Mouse (Mus musculus): ENCODE data around the gene Slc10a7. TPM values are rescaled to one million over a fixed set of nuclear protein-coding genes. Genes with fewer than 3 reads are reported as not detected.
"Not testable (repeated sequence)": the region's sequence is repeated elsewhere in the genome, so short reads cannot be mapped to it uniquely, and the experiment has no call there.

Slc10a7 gene
- polyA plus RNA-seq, 1 experiment = 14.2 TPM

DNA sequence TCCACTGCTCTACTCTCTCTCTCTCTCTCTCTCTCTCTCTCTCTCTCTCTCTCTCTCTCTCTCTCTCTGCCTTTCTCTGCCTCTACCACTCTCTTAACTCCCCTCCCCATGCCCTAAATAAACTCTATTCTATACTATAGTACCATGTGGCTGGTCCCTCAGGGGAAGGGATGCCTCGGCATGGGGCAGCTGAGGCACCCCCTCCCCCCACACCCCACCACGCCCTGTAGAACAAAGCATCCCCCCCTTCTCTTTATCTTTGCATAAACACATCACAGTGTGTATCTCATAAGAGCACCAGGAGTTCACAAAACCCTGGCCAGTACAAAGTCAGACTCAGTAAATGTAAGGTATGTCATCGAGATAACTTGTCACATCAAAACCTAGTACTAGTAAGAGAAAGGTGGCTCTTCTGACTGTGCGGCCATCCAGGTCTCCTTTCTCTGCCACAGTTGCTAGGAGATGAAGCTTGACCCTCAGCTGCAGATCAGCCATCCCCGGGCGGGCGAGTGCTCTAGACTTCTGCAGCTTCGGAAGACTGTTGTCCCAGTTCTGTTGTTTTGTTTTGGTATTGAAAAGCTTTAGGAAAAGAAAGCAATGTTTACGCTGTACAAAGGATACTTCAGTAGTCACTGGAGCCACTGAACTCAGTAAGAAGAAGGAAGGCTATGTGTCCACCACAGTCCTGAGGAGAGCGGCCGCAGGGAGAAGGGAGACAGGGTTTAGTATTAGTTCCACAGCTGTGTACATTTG lies 194.1 kb downstream of the Slc10a7 start:
- H3K27ac ChIP-seq (ENCODE audit: insufficient read depth, low read depth, low read length) = no peak overlapping the region
- TF ChIP-seq POLR2A (IDR thresholded peaks at IDR 0.05; ENCODE audit: borderline replicate concordance, low read depth, low read length) (no peak), CTCF (IDR thresholded peaks at IDR 0.05; ENCODE audit: low read depth, low read length) (no peak)
- H3K4me1 ChIP-seq (ENCODE audit: control insufficient read depth, insufficient read depth, low read length) = peaks cover 2% of the 10 kb centered on the region; the same call in 1 of the 2 replicates
- H3K4me3 ChIP-seq (ENCODE audit: insufficient read depth, low read length) = no peak overlapping the region

DNA sequence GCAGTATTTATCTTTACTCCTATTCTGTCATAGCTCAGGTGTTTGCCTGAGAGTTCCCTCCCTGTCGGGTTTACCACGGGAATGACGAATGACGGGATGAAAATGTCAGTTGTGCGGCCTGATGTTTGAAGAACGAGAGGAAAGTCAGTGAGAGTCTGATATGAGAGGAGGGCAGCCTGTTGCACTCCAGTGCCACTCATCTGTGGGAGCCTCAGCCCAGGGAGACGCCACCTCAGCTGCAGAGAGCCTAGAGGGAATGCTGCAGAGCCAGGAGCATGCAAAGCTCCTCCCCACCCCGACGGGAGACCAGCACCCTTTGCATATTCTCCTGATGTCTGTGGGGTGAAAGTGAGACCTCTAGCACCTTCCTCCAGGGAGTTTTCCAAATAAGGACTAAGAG lies 196.8 kb downstream of the Slc10a7 start:
- Histone ChIP-seq H3K4me1 (ENCODE audit: control insufficient read depth, insufficient read depth, low read length) (peaks cover 3% of the 10 kb centered on the region), H3K4me3 (ENCODE audit: insufficient read depth, low read length) (no peak overlapping the region), H3K27ac (ENCODE audit: insufficient read depth, low read depth, low read length) (no peak overlapping the region)
- no peak for TF ChIP-seq POLR2A (IDR thresholded peaks at IDR 0.05; ENCODE audit: borderline replicate concordance, low read depth, low read length)
- no peak for TF ChIP-seq CTCF (IDR thresholded peaks at IDR 0.05; ENCODE audit: low read depth, low read length)

DNA sequence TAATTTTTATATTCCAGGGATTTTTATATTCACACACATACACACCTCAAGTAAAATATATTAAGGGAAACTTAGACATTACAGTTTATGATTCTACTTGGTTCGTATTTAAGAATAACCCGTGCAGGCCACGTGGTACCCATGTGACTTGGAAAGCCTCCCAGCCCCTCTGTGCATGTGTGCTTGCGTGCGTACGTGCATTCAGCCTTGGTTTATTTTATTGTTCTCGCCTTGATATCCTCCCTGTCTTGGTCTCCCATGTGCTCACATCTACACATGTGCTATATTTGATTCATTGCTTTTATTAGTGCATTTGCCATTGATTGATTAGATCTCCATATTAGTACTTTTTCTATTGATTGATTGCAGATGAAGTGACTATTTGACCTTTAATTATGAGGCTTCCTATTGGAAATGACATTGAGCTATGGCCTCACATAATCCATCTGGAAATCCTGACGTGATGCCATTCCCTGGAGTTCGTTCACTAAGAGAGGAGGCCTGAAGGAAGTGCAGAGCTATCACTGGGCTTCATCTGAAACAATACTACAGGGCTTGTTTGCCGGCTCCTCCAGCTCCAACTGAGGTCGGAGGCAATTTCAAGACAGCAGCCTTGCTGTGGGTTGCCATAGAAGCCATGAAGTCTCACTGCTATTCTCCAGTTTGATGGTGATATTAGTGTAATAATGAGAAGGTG lies 200.9 kb downstream of the Slc10a7 start:
- Histone ChIP-seq H3K27ac (ENCODE audit: insufficient read depth, low read depth, low read length) (no peak overlapping the region), H3K4me3 (ENCODE audit: insufficient read depth, low read length) (no peak overlapping the region), H3K4me1 (ENCODE audit: control insufficient read depth, insufficient read depth, low read length) (peaks cover 8% of the 10 kb centered on the region)
- TF ChIP-seq POLR2A (IDR thresholded peaks at IDR 0.05; ENCODE audit: borderline replicate concordance, low read depth, low read length) (no peak), CTCF (IDR thresholded peaks at IDR 0.05; ENCODE audit: low read depth, low read length) (no peak)

DNA sequence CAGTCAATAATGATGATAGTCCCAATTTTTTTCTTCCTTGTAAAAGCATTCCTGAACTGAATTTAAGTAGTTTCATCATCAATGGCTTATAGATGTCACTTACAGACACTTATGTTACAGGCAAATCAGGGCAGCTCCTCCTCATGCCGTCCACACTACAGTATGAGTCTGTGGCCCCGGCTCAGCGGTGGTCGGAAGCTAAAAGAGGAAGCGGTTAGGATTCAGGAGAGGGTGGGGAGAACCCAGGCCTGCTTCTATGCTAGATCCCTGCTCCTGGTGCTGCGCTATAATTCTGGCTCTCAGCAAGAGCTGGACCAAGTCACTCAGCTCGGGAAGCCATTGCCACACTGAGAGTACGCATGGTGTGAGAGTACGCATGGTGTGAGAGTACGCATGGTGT lies 201.8 kb downstream of the Slc10a7 start:
- H3K27ac ChIP-seq (ENCODE audit: insufficient read depth, low read depth, low read length) = no peak overlapping the region
- TF ChIP-seq CTCF (IDR thresholded peaks at IDR 0.05; ENCODE audit: low read depth, low read length) (no peak), POLR2A (IDR thresholded peaks at IDR 0.05; ENCODE audit: borderline replicate concordance, low read depth, low read length) (no peak)
- H3K4me1 ChIP-seq (ENCODE audit: control insufficient read depth, insufficient read depth, low read length) = peaks cover 8% of the 10 kb centered on the region
- H3K4me3 ChIP-seq (ENCODE audit: insufficient read depth, low read length) = no peak overlapping the region

DNA sequence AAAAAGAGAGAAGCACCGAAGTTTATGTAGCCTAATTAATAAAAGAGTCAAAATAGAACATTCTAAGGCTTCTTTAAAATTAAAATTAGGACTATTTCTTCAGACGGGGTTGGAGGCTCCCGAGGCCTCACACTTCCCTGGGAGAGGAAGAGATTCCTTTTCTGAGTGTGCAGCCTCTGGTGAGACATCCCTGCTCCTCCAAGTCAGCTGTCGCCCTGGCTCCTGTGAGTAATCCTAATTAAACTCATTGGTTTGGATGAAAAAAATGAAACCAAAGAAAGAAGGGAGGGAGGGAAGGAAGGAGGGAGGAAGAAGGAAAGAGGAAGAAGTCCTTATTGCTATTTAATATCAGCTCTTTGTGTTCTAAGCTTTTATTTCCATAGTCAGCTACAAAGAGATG lies 205.7 kb downstream of the Slc10a7 start:
- TF ChIP-seq CTCF (IDR thresholded peaks at IDR 0.05; ENCODE audit: low read depth, low read length) = no peak
- no peak for TF ChIP-seq POLR2A (IDR thresholded peaks at IDR 0.05; ENCODE audit: borderline replicate concordance, low read depth, low read length)
- H3K4me1 ChIP-seq (ENCODE audit: control insufficient read depth, insufficient read depth, low read length) = peaks cover 6% of the 10 kb centered on the region
- H3K27ac ChIP-seq (ENCODE audit: insufficient read depth, low read depth, low read length) = no peak overlapping the region
- H3K4me3 ChIP-seq (ENCODE audit: insufficient read depth, low read length) = no peak overlapping the region

DNA sequence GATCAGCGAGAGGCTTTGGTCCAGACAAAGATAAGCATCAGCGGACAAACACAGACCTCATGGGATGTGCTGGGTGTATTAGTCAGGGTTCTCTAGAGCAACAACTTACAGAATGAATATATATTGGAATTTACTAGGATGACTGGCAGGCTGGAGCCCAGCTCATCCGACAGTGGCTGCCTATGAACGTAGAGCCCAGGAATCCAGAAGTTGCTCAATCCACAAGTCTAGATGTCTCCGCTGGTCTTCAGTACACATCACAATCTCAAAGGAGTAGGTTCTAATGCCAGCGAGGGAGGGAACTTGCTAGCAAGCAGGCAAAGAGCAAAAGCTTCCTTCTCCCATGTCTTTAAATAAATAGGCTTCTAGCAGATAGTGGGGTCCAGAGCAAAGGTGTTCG lies 207.4 kb downstream of the Slc10a7 start:
- Histone ChIP-seq H3K27ac (ENCODE audit: insufficient read depth, low read depth, low read length) (no peak overlapping the region), H3K4me3 (ENCODE audit: insufficient read depth, low read length) (no peak overlapping the region), H3K4me1 (ENCODE audit: control insufficient read depth, insufficient read depth, low read length) (no peaks in the 10 kb centered on the region)
- TF ChIP-seq POLR2A (IDR thresholded peaks at IDR 0.05; ENCODE audit: borderline replicate concordance, low read depth, low read length) = no peak
- TF ChIP-seq CTCF (IDR thresholded peaks at IDR 0.05; ENCODE audit: low read depth, low read length) = no peak

DNA sequence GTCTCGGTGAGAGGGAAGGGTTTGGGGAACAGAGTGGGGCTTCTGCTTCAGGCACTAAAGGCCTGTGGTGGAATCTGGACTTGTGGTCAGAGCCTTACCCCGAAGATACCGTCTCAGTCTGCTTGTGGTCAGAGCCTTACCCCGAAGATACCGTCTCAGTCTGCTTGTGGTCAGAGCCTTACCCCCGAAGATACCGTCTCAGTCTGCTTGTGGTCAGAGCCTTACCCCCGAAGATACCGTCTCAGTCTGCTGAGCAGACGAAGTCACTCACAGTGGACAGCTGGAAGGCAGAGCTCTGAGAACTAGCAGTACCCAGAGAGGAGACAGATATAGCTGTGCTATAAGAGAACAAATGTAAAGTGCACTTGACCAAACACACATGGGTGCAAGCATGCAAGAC lies 208.0 kb downstream of the Slc10a7 start:
- H3K4me1 ChIP-seq (ENCODE audit: control insufficient read depth, insufficient read depth, low read length); H3K27ac ChIP-seq (ENCODE audit: insufficient read depth, low read depth, low read length); H3K4me3 ChIP-seq (ENCODE audit: insufficient read depth, low read length): not testable (repeated sequence)

DNA sequence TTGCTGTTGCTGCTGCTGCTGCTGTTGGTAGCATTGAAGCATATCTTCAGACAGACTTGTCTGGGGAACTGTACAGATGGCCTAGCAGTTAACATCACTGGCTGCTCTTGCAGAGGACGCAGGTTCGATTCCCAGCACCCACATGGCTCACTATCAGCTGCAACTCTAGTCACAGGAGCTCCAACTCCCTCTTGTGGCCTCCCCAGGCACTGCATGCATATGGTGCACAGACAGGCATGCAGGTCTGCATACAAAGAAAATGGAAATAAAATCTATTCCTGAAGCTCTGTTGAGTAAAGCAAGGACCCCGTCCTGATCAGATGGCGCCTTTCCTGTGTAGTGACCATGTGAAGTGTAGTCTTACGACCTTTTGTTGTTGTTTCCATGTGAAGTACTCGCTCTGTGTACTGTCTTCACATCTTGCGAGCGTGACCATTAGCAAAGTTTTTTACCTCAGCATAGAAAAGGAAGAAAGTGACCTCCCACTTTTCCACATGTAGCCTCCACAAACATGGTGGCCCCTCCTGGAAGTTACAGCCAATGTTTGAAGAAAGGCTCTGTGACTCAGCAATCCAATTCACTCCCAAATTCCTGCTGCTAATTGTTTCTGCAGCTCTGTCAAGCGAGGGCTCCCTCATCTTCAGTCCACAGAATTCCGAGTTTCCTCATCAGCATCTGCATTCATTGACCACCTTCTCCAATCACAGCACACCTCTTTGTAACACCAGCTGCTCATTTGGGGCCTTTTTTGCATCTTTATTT lies 210.3 kb downstream of the Slc10a7 start:
- no peak overlapping the region for H3K27ac ChIP-seq (ENCODE audit: insufficient read depth, low read depth, low read length)
- no peaks in the 10 kb centered on the region for H3K4me1 ChIP-seq (ENCODE audit: control insufficient read depth, insufficient read depth, low read length)
- no peak overlapping the region for H3K4me3 ChIP-seq (ENCODE audit: insufficient read depth, low read length)
- TF ChIP-seq POLR2A (IDR thresholded peaks at IDR 0.05; ENCODE audit: borderline replicate concordance, low read depth, low read length) (no peak), CTCF (IDR thresholded peaks at IDR 0.05; ENCODE audit: low read depth, low read length) (no peak)

DNA sequence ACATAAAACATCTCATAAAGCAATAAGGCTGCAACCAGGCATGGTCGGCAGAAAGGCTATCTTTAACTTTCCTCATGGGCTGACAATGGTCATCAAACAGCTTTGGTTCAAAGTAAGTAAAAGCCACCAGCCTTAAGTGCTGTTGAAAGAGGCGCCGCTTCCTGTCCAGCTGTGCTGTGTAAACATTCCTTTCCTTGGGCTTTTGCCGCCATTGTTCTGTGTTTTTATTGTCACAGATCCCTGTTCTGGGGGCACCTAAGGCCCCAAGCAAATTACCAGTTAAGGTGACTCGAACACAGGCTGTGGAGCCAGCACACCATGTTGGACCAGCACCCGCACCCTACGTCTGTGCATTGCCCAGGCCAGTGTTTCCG lies 210.9 kb downstream of the Slc10a7 start:
- Histone ChIP-seq H3K4me3 (ENCODE audit: insufficient read depth, low read length) (no peak overlapping the region), H3K27ac (ENCODE audit: insufficient read depth, low read depth, low read length) (no peak overlapping the region), H3K4me1 (ENCODE audit: control insufficient read depth, insufficient read depth, low read length) (no peaks in the 10 kb centered on the region)
- TF ChIP-seq POLR2A (IDR thresholded peaks at IDR 0.05; ENCODE audit: borderline replicate concordance, low read depth, low read length) (no peak), CTCF (IDR thresholded peaks at IDR 0.05; ENCODE audit: low read depth, low read length) (no peak)

DNA sequence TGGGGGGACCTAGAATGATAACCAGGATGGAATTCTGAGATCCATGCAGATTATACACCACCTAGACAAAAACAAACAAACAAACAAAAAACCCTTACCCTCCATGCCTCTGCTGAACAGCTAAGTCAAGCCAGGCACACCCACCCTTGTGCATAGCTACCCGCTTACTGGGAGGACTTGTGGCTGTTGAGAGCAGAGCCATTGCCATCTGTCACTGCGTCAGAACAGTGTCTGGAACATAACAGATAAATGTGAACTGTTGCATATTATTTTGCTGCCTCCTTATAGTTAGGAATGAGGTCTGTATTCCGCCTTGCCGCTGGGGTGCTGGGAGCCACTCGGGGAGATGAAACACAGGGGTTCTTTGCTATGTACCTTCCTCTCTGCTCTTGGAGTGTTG lies 212.4 kb downstream of the Slc10a7 start:
- Histone ChIP-seq H3K4me1 (ENCODE audit: control insufficient read depth, insufficient read depth, low read length) (no peaks in the 10 kb centered on the region), H3K4me3 (ENCODE audit: insufficient read depth, low read length) (no peak overlapping the region), H3K27ac (ENCODE audit: insufficient read depth, low read depth, low read length) (no peak overlapping the region)
- no peak for TF ChIP-seq POLR2A (IDR thresholded peaks at IDR 0.05; ENCODE audit: borderline replicate concordance, low read depth, low read length)
- TF ChIP-seq CTCF (IDR thresholded peaks at IDR 0.05; ENCODE audit: low read depth, low read length) = no peak
